ENCODE assay signal across 7 mouse cellular contexts in the genomic region with DNA sequence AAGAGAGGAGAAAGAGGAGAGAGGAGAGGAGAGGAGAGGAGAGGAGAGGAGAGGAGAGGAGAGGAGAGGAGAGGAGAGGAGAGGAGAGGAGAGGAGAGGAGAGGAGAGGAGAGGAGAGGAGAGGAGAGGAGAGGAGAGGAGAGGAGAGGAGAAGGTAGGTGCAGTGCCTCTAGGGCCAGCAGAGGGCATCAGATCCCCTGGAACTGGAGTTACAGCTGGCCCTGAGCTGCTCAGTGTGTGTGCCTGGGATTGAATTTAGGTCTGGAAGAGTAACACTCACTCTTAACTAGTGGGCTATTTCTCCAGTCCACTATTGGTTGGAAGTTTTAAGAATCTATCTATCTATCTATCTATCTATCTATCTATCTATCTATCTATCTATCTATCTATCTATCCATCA. TPM values are rescaled to one million over a fixed set of nuclear protein-coding genes. Genes with fewer than 3 reads are reported as not detected.
DNase-seq lines count a peak whose midpoint lies in the region; ATAC-seq and TF ChIP-seq lines count a peak whose summit lies in the region.
"Not testable (repeated sequence)": the region's sequence is repeated elsewhere in the genome, so short reads cannot be mapped to it uniquely, and the experiment has no call there.

No protein-coding gene starts in this region.

- not testable (repeated sequence) for H3K27me3 ChIP-seq in hindbrain, postnatal 0 days (ENCODE audit: insufficient read depth, low read length); lung, embryonic 14.5 days (ENCODE audit: insufficient read depth, low read length)

- not testable (repeated sequence) for H3K36me3 ChIP-seq in hindbrain, postnatal 0 days (ENCODE audit: insufficient read depth, low read length); lung, embryonic 14.5 days (ENCODE audit: insufficient read depth)

- H3K9me3 ChIP-seq in hindbrain, postnatal 0 days (ENCODE audit: low read length); lung, embryonic 14.5 days (ENCODE audit: low read depth, low read length): not testable (repeated sequence)

- H3K4me2 ChIP-seq in hindbrain, postnatal 0 days (ENCODE audit: low read depth, low read length); lung, embryonic 14.5 days: not testable (repeated sequence)

- DNase-seq in ZHBTc4 (ENCODE audit: low read depth, low spot score) = peak; percentile 56
- DNase-seq in cerebellum, adult 18-20 months = peak; percentile 42 to 54
- DNase-seq in embryo, embryonic 11 days = peak; percentile 18
- DNase-seq in hindbrain, postnatal 0 days (ENCODE audit: low spot score); lung, embryonic 14.5 days: not testable (repeated sequence)
- DNase-seq in layer of hippocampus, adult 2 months (ENCODE audit: low spot score in 2 of 2) = peak in 1 of 2 experiments; percentile 50
- peak; percentile 51 to 58 for DNase-seq in right cerebral cortex, adult 2 months (ENCODE audit: low spot score in 2 of 2)

- not testable (repeated sequence) for H3K4me3 ChIP-seq in hindbrain, postnatal 0 days (ENCODE audit: low read length); layer of hippocampus, adult 2 months; lung, embryonic 14.5 days (ENCODE audit: low read depth, low read length)

- H3K9ac ChIP-seq in hindbrain, postnatal 0 days (replicated peaks; ENCODE audit: low read length); lung, embryonic 14.5 days: not testable (repeated sequence)

- peak; percentile 52 for TF ChIP-seq CTCF in hindbrain, postnatal 0 days (IDR thresholded peaks at IDR 0.05; ENCODE audit: low read depth)
- TF ChIP-seq CTCF in layer of hippocampus, adult 2 months (conservative IDR thresholded peaks at IDR 0.05) = peak; percentile 68
- TF ChIP-seq CTCF in lung, embryonic 14.5 days (IDR thresholded peaks at IDR 0.05; ENCODE audit: low read depth) = peak; percentile 30

- not testable (repeated sequence) for H3K27ac ChIP-seq in hindbrain, postnatal 0 days; layer of hippocampus, adult 2 months; lung, embryonic 14.5 days (ENCODE audit: low read depth)

- not testable (repeated sequence) for H3K4me1 ChIP-seq in hindbrain, postnatal 0 days (ENCODE audit: insufficient read depth, low read length); lung, embryonic 14.5 days (ENCODE audit: insufficient read depth)

- not testable (repeated sequence) for ATAC-seq in hindbrain, postnatal 0 days; lung, embryonic 14.5 days (ENCODE audit: insufficient read depth)

RNA-seq across cellular contexts. Expression of a gene that starts 32.6 kb away (rescaled TPM):
- 59.1 and 71.0 TPM in 2 replicates for total RNA-seq in hindbrain, postnatal 0 days (2014; rRNA removed)
- polyA plus RNA-seq in hindbrain, postnatal 0 days (2015; fragmentation: Nextera tagmentation; extraction: Ambion mirVana) = 97.5 and 104 TPM in 2 replicates
- total RNA-seq in layer of hippocampus, adult 2 months (2021) = 100 to 1,000 TPM; 236 to 244 TPM
- 2.1 and 2.6 TPM in 2 replicates for polyA plus RNA-seq in lung, embryonic 14.5 days (2014; fragmentation: Nextera tagmentation; extraction: Ambion mirVana)
